Mouse (Mus musculus): ENCODE measurements at regions not wholly inside any gene's neighbourhood (a gene's known extent, or its start where the extent isn't known, plus 50 kb on each side); places are given as distances from the start of the nearest gene placed in this dataset.

GRCm38 (mm10) chr13:85508552-85508951 lies 219.6 kb upstream of the Rasa1 start:
- TF ChIP-seq CTCF (IDR thresholded peaks at IDR 0.05; ENCODE audit: insufficient read depth, low read depth, low read length) (no peak), POLR2A (IDR thresholded peaks at IDR 0.05; ENCODE audit: insufficient read depth, low read depth, low read length) (no peak)

Data from olfactory bulb, adult 2 months (tissue).